Mouse (Mus musculus) thymus, postnatal 0 days (tissue): ENCODE measurements at regions not wholly inside any gene's neighbourhood (a gene's known extent, or its start where the extent isn't known, plus 50 kb on each side); places are given as distances from the start of the nearest gene placed in this dataset.

Source experiments
- DNase-seq: peaks from one replicate; pipeline ENCODE4 v3.0.0-alpha.2; 2015; ENCODE audit warnings: low spot score

DNA sequence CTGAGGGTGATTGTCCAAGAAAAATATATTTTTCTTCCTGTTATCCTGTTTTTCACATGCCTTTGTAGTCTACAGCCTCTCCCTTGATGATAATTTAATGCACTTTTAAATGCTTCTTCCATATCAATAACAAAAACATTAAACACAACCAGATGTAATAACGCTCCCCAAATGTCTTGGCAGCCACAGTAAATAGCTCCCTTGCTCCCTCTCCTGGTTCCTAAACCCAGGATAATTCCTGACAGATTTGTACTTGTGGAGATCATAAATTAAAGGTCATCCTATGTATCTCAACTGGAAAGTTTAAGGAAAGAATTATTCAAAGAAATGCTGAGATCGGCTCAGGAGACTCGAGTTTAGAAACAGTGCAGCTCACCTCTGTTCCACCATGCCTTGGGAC is 306.6 kb downstream of the Arl4a start:
- no peak for DNase-seq

DNA sequence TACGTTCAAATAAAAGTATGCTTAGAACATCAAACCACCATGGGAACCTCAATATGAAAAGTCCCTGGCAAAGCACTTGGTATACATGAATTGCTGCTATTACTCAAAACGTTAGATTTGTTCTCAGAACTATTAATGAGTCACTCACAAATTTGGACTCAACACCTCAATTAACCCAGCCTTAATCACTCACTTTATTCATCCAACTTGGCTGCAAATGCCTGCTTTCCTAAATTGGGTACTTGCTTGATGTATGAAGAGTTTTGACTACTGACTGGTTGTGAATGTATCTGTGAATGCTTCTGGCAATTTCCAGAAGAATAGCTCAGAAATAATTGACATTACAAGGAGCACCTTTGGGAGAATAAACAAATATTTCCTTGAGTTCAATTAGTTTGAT is 308.6 kb downstream of the Arl4a start:
- DNase-seq = no peak

DNA sequence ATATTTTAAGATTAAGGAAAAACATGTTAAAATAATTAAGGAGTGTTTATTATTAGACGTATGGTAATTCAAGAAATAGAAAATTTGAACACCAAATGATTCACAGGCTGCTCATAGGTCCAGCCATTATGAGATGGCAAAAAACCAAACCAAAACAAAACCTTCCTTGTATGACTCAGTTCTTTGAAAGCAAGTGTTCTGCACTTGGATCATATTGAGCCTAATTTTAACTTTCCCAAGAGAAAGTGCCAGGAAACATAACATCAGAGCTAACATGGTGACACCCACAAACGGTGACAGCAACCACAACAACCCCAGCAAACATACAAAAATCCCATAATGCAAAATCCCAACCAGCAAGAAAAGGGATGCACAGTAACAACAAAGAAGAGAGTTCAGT is 313.7 kb downstream of the Arl4a start:
- DNase-seq = no peak

DNA sequence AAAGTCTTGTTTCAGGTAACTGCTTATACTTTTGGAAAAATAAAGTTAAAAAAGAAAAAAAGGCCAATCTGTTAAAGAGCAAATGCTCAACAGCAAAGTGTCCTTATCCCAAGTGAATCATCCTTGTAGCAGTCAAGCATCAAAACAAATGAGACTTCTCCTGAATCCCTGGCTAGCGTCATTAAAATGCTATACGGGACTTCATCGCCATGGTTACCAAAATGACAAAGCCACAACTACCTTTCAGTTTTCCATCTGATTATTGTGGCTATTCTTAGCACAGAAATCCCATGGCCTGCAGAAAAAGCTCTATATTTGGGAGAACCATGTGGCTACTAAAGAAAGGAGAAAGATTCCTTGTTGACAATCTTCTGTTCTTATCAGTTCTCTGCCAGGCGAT is 322.7 kb downstream of the Arl4a start:
- no peak for DNase-seq

DNA sequence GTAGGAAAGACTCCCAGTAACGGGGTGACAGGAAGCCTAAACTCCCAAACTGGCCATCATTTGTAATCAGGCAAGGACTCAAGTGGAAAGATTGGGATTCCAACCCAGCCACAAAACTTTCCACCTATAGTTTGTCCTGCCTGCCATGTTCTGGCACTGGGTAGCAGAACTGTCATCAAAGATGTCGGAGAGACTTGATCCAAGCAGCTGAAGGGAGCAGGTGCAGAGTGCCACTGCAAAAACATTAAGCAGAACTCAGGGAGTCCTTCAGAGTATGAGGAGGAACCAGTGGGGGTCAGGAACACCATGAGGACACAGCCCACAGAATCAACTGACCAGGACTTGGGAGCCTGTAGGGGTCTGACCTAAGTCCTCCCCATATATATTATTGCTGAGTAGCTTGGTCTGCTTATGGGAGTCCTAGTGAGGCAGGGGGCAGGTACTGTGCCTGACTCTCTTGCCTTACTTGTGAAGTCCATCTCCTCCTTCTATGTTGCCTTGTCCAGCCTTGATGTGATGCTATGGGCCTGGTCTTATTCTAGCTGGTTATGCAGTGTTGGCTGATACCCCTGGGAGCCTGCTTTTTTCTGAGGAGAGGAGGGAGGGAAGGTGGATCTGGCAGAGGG is 323.5 kb downstream of the Arl4a start:
- DNase-seq = no peak

DNA sequence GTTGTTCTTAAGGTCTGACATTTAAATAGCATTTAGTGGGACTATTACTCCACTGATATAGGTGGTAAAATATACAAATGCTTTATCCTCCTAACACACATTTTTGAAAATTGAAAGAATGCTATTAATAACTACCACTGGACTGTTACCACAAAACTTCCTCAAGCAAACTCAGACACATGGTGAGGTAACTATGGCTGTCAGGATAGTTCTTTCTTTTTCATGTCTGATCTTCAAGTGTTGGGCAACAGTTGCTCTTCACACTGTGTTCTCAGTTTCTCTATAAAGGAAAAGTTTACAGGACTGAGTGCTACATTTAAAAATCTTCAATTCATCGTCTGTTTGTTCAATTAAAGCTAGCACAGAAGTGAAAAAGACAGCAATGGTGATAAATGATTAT is 326.0 kb downstream of the Arl4a start:
- DNase-seq = no peak

DNA sequence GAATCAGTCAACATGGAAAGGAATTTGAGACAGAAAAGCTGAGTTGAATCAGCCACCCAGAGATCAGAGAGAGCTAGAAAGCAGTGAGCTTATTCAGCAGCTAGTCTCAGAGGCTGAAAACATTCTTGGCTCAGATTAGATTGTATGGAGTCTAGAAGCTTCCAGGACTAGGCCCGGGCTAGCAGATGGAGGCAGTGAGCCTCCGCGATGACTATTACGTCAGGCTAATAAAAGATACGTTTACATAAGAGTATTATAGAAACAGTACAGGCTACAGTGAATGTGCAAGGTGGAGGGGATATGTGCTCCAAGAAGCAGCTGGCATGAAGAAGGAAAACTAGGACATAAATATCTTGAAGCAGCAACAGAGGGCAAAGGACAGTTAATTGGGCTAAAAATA is 328.0 kb downstream of the Arl4a start:
- DNase-seq = no peak

DNA sequence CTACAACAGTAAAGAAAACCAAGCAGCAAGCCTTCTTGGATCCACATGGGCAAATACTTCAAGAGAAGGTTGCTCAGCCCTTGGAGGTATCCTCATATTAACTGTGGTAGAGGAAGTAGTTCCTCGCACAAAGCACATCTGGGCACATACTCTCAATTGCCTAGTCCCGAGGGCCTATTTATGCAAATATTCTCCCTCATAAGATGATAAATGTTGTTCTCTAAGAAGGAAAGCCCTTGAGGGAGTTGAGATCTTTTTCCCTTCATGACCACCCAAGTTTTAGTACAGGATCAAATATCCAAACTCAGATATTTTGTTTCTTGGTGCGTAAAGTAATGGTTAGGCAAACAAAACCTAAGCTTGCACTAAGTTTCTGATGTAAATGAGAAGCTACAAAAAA is 340.6 kb downstream of the Arl4a start:
- no peak for DNase-seq

DNA sequence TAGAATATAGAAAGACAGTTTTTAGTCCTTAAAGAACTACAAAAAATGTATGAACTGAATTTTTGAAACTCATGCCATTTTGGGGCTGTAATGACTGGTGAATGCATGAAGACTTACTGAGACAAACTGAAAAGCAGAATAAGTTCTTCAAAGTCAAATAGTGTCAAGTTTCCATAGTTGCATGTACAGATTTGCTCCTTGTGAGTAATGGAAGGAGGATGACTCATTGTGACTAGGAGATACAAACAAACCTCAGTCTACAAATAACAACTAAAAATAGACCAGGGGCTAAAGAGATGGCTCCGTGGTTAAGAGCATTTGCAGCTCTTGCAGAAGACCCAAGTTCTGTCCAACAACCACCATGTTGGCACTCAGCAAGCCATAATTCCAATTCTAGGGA is 342.5 kb downstream of the Arl4a start:
- DNase-seq = no peak

DNA sequence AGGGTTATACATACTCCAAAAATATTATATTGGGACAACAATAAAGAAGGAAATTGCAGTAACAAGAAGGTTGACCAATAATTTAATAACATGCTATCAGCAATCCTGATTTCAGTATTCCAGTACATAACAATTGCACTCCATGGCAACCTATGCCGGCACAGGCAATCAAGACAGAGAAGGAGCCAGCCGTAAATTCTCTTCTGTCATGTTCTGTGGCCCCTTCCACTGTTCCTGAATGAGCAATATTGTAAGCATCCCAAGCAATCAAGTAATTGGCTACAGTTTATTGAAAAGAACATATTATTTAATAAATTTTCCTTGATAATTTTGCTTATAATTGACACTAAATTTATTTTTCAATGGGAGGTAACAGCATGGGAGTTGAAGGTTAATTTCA is 345.8 kb downstream of the Arl4a start:
- DNase-seq = no peak

DNA sequence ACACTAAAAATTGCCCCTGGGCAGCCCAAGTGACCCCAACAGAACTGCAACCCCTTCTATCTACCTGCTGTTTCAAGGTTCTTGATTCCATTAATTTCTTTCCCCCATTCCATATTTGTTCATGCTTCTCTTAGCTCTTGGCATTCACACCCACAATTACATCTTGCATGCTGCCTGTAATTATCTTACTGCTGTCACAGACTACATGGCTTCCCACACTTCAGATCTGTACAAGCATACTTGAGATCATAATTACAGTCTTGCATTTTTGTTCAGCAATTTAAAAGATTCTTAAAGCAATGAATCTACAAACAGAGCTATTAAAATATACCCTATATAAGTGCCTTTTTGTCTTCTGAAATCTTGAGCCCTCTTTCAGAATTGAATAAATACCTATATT is 352.4 kb downstream of the Arl4a start:
- DNase-seq = no peak

DNA sequence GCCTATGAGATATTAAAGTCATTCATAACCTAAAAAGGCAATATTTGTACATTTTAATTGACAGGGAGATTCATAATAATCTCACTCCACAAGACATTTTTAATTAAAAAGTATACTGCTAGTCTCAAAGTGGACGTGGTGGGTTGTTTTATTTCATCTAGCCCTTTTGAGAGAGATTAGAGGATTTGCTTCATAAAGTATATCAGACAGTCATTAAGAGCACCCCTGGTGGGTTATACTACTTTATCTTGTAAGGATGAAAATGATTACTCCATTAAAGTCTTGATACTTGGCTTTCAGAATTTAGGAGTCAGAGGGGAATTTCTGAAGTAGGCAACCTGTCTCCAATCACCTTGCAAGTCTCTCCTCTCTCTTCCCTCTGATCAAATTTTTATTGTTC is 355.7 kb downstream of the Arl4a start:
- no peak for DNase-seq

DNA sequence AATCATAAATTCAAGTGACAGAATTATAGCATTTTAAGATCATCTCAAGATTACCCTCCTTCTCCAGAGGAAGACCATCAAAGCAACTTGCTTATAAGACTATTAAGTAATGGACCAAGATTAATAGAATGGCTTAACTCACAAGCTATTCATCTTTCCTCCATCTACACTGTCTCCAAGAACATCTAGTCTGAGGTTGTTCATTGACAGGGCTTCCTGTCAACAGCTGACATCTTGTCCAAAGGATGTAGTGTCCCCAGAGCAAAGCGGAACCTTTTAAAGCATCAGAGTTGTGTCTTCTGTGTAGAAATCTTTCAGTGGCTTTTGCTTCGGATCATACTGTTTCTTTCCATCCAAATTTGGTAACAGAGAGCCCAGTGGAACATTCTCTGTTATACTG is 362.2 kb downstream of the Arl4a start:
- no peak for DNase-seq

DNA sequence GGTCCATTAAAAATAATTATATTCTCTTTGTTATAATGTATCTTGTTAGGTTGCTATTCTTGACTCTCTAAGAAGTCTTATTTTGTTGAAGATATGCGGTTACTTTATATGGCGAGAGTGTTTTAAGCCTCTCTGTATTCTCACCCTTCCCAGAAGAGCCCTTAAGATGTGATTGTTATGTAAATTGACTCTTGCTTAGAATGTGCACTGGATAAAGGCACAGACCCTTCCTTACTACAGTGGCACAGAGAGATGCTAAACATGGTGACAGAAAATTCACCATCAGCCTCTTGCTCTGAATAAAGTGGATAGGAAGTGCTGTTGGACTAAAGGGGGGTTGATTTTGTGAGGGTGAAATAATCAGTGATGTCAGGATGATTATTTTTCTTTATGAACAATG is 370.1 kb downstream of the Arl4a start:
- no peak for DNase-seq

DNA sequence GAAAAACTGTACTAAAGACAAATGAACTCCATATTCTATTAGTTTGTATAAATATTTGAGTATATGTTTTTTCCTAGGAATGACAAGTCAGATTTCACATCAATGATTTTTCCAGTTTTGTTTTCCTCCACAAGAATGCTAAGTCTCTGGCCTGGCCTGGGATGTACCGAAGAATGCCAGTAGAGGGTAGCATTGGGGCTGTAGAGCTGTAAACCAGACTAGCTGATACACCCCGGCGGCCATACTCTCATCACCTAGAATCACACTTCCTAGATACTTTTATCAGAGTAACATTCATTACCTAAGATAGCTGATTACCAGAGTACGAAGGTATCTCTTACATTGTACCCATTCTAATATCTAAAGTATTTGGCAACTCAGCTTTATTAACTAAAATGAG is 372.4 kb downstream of the Arl4a start:
- peak; percentile 20 for DNase-seq

DNA sequence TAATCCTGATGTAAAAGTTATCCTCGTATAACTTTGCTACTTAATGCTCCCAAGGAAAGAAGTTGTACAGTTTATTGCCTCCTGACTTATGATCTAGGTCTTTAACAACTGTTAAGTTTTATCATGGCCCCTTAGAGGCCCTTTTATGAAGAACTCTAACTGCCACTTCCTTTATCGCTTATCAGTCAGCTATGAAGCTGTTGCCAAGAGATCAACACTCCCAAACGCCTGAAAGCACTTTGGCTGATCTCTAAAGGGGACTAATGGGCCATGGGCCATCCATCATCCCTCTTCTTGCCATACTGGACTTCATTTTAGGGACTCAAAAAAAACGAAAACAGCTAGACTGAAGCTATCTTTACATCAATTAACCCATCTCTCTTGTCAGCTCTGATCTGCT is 377.4 kb downstream of the Arl4a start:
- no peak for DNase-seq

DNA sequence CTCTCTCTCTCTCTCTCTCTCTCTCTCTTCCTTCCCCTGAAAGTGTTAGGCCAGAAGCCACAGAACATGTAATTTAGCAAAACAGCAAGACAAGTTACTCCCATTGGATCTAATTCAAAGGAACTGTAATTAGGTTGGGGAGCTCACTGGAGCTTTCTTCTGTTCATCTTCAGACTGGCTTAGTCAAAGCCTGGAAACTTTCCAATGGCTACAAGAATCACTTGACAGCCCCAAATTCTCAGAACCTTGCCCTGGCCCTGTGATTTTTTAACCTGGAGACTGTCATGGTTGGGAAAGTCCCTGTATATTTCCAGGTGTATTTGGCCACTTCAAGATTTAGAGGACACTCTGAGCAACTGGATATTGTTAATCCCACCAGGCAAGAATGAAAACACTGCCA is 381.2 kb downstream of the Arl4a start:
- DNase-seq = no peak

DNA sequence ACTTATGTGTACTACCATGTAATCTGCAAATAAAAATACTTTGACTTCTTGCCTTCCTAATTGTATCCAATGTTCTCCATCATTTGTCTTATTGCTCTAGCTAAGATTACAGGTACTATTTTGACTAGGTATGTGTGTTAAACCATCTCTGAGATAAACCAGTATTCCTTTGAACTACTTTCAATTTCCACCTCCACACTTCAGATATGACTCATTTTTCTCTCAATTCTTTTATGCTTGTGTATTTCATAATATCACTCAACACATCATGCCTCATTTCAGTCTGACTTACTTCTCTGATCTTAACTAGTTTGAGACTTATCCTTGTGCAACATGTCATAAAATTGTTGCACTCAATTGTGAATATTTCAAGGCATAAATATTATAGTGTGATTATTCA is 388.9 kb downstream of the Arl4a start:
- DNase-seq = no peak

DNA sequence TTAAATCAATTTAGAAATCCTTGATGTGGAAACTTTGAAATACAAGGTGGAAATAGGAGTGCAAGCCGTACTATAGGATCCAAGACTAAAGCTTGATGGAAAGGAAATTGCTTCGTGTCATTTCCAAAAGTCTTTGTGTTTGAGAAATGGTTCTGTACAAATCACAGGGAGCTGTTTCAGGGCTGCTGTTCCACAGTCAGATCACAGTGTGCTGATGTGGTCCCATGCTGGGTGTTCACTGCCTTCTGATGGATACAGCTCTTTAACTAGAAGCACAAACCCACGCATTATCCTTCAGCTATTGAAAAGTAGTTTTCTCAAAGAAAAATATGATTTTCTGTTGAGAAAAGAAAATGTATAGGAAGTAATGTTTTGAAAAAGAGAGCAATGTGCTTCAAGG is 391.3 kb downstream of the Arl4a start:
- no peak for DNase-seq

DNA sequence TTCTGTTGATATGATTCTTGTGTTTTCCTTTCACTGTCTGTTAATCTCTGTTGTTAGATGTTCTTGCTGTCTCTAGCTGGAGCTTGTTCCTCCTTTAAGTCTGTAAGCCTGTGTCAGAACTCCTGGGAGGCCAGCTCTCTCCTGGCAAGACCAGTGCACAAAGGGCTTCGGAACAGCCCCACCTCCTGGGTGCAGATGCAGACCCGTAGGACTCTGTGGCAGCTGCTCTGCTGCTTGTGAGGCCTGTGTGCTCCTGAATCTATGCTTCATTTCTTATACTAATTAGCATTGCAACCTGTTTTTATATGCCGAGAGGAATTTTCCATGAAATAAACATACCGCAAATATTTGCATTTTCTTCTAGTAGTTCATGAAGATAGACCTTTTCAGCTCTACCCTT is 392.2 kb downstream of the Arl4a start:
- DNase-seq = no peak

DNA sequence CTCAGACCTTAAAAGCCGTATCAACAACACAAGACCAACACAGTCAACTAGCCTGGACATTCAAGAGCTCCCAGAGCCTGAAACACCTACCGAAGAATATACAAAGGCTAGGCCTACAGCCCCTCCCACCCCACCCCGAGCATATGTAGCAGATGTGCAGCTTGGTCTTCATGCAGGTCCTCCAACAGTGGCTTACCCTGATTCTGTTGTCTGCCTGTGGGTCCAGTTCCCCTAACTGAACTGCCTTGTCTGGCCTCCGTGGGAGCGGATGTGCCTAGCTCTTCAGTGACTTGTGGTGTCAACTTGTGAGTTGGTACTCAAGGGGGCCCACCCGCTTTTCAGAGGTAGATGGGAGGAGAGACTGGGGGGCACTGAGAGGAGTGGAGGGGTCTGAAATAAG is 398.6 kb downstream of the Arl4a start:
- no peak for DNase-seq

DNA sequence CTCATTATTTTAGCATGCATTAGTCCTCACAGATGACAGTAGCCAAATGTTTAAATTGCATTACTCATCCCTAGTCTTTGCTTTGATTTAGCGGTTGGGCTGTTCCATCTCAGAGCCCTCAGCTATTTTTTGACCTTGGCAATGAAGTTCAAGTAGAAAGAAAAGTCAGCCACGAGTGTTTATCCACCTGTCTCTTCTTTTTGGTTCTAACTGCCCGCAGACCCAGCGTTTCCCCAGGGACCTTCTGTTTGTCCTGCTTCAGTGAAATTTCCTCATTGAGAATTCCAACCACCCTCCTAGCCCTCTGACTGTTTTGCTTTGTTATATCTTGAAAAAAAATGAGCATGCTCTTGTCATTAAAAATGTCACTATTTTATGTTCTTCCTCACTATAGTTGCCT is 403.5 kb downstream of the Arl4a start:
- no peak for DNase-seq

DNA sequence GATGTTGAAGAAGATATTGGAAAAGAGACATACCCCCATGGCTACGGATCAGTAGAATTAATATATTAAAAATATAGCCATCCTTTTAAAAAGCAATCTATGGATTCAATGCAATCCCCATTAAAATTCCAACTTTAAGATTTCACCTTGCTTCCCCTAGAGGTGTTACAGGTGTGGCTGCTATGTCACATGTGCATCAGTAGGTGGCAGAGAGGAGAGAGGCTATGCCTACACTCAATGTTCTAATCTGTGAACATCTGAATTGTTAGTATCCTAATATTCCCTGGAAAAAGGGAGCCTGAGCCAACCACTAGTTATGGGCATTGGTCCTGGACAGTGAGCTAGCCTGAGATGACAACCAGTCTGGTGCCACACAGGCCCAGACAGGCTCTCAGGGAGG is 416.6 kb downstream of the Arl4a start:
- no peak for DNase-seq

DNA sequence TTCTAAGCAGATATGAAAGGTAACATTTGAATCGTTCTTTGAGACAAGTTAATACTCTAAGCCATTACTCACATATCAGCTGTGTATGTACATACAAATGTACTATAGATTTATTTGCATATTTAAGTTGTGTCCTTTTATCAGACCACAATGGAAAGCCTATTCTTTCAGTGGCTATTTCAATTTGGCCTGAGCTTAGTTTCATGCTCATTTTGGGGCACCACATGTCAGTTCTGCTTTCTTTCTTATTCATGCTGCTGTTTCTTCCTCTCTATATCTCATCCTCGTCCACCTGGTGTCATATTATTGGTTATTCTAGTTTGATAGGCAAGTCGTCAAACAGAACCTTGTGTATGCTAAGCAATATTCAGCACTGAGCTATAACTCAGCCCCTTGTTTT is 432.5 kb downstream of the Arl4a start:
- DNase-seq = no peak
